In genomic region chr13:37081506-37082241, GRCm38 (mm10) we compare ENCODE assay signal across 12 mouse cellular contexts. TPM values are rescaled to one million over a fixed set of nuclear protein-coding genes. Genes with fewer than 3 reads are reported as not detected.
DNase-seq lines count a peak whose midpoint lies in the region; ATAC-seq and TF ChIP-seq lines count a peak whose summit lies in the region.
"Had no signal": no experiment of that assay in that cellular context is flagged by ENCODE, and none has a peak within 500 bp of the region (broad histone marks: within the 10 kb centered on the region; RNA-seq: fewer than 3 reads in every experiment).

No protein-coding gene starts in this region.

- peak overlapping the region; percentile 41 for H3K4me2 ChIP-seq in hindbrain, embryonic 16.5 days (ENCODE audit: low read length)
- peak overlapping the region; percentile 4 for H3K4me2 ChIP-seq in midbrain, embryonic 16.5 days (ENCODE audit: low read length)

- H3K27ac ChIP-seq in hindbrain, embryonic 16.5 days (ENCODE audit: low read depth, low read length), result no peak overlapping the region
- no peak overlapping the region for H3K27ac ChIP-seq in midbrain, embryonic 16.5 days (ENCODE audit: low read length)
- no peak overlapping the region for H3K27ac ChIP-seq in gastrocnemius, adult 2 months

- H3K4me1 ChIP-seq in hindbrain, embryonic 16.5 days (ENCODE audit: control insufficient read depth, insufficient read depth, low read depth, low read length), result no peaks in the 10 kb centered on the region
- no peaks in the 10 kb centered on the region; the same call in 1 of the 2 replicates for H3K4me1 ChIP-seq in midbrain, embryonic 16.5 days (ENCODE audit: control insufficient read depth, insufficient read depth, low read length)

- peak; percentile 19 to 30 for DNase-seq in cerebellum, postnatal 25 days
- no peak for DNase-seq in cerebellum, adult 8-10 months
- DNase-seq in left cerebral cortex, adult 18-20 months (ENCODE audit: low spot score in 2 of 2), result peak; percentile 8 to 18
- DNase-seq in left cerebral cortex, adult 11 months (ENCODE audit: low spot score), result no peak
- no peak for DNase-seq in testis, postnatal 10 days (ENCODE audit: low spot score)
- DNase-seq in gastrocnemius, adult 2 months, result no peak
- DNase-seq: B cell, adult 2 months; cerebellum, adult 9-11 months; lung, adult 2 months had no signal

- H3K9me3 ChIP-seq in hindbrain, embryonic 16.5 days (ENCODE audit: control insufficient read depth, low read length), result no peaks in the 10 kb centered on the region
- H3K9me3 ChIP-seq in midbrain, embryonic 16.5 days (replicated peaks; ENCODE audit: control insufficient read depth, low read length, poor library complexity, severe bottlenecking), result no peaks in the 10 kb centered on the region

- H3K27me3 ChIP-seq in hindbrain, embryonic 16.5 days (replicated peaks; ENCODE audit: control insufficient read depth, insufficient read depth, low read length), result no peaks in the 10 kb centered on the region
- H3K27me3 ChIP-seq in midbrain, embryonic 16.5 days (ENCODE audit: control insufficient read depth, insufficient read depth, low read depth, low read length), result no peaks in the 10 kb centered on the region

- no peak overlapping the region for H3K4me3 ChIP-seq in hindbrain, embryonic 16.5 days (ENCODE audit: low read length)
- no peak overlapping the region for H3K4me3 ChIP-seq in midbrain, embryonic 16.5 days (ENCODE audit: low read depth, low read length)
- H3K4me3 ChIP-seq in gastrocnemius, adult 2 months, result no peak overlapping the region

- H3K36me3 ChIP-seq in hindbrain, embryonic 16.5 days (ENCODE audit: control insufficient read depth, insufficient read depth, low read length), result no peaks in the 10 kb centered on the region
- no peaks in the 10 kb centered on the region for H3K36me3 ChIP-seq in midbrain, embryonic 16.5 days (ENCODE audit: control insufficient read depth, insufficient read depth, low read length)

- WGBS in hindbrain, embryonic 16.5 days, result 27% methylated on average over 13 of the region's 13 CpGs
- 30% methylated on average over 12 of the region's 13 CpGs for WGBS in midbrain, embryonic 16.5 days

- peak; percentile 77 for ATAC-seq in hindbrain, embryonic 16.5 days
- ATAC-seq in midbrain, embryonic 16.5 days, result peak; percentile 39; the same call in 1 of the 2 replicates
- ATAC-seq: intestine, embryonic 16.5 days had no signal

- TF ChIP-seq CTCF in gastrocnemius, adult 2 months (IDR thresholded peaks at IDR 0.05), result no peak

- intact Hi-C loops in gastrocnemius, adult 2 months (cut with DNase I), result no loop called here

- no peak overlapping the region for H3K9ac ChIP-seq in hindbrain, embryonic 16.5 days (ENCODE audit: low read depth, low read length)
- no peak overlapping the region for H3K9ac ChIP-seq in midbrain, embryonic 16.5 days (ENCODE audit: low read depth, low read length)

RNA-seq across cellular contexts. Expression of gene F13a1, which starts 31.6 kb away (rescaled TPM):
- total RNA-seq in left cerebral cortex, adult 18-20 months (2021), result 1 to 10 TPM; 3.7 TPM
- 13.9 and 22.0 TPM in 2 replicates for polyA plus RNA-seq in hindbrain, embryonic 16.5 days (2015; fragmentation: Nextera tagmentation; extraction: Ambion mirVana)
- polyA plus RNA-seq in midbrain, embryonic 16.5 days (2015; fragmentation: Nextera tagmentation; extraction: Ambion mirVana), result 15.5 and 16.4 TPM in 2 replicates
- total RNA-seq in gastrocnemius, adult 2 months (2021), result 10 to 100 TPM in 1 of 2 experiments, 1 to 10 TPM in 1; 6.9 to 11.2 TPM

Comparison
In these comparisons a context has a peak if more than half of its experiments do, and no peak if none do; other contexts are left out.
1. DNase-seq: peak in cerebellum, postnatal 25 days (2 of 2) and left cerebral cortex, adult 18-20 months (2 of 2); none in cerebellum, adult 8-10 months (single experiment), left cerebral cortex, adult 11 months (single experiment), testis, postnatal 10 days (single experiment) and gastrocnemius, adult 2 months (single experiment).